Mouse (Mus musculus) myocyte (in vitro differentiated cells): ENCODE measurements around the gene Man2a1.

Source experiments
- CEBPB ChIP-seq: IDR thresholded peaks from 2 replicates; pipeline ENCODE4 v1.6.1; 2011; ENCODE audit warnings: mild to moderate bottlenecking, moderate library complexity; ENCODE audit not compliant: poor library complexity, insufficient read depth, severe bottlenecking
- MAX ChIP-seq: IDR thresholded peaks from one replicate; pipeline ENCODE4 v1.6.1; 2011; ENCODE audit warnings: low read depth, mild to moderate bottlenecking, control low read depth
- POLR2A ChIP-seq: IDR thresholded peaks from one replicate; pipeline ENCODE4 v1.6.1; 2011; ENCODE audit warnings: low read depth, mild to moderate bottlenecking, control low read depth, moderate library complexity; ENCODE audit not compliant: insufficient read length
- TCF3 ChIP-seq: IDR thresholded peaks from one replicate; pipeline ENCODE4 v1.6.1; 2011; ENCODE audit warnings: low read depth, control low read depth; ENCODE audit not compliant: insufficient read length
- USF1 ChIP-seq: IDR thresholded peaks from one replicate; pipeline ENCODE4 v1.6.1; 2011; ENCODE audit warnings: low read depth, mild to moderate bottlenecking, control low read depth, moderate library complexity

- no peak for TF ChIP-seq POLR2A
- TF ChIP-seq MAX: no peak
- TF ChIP-seq USF1: no peak
- no peak for TF ChIP-seq TCF3
- no peak for TF ChIP-seq CEBPB
Observed at GRCm38 (mm10) chr17:64780753-64781490, 180.4 kb downstream of the Man2a1 start.
